Mouse (Mus musculus): ENCODE measurements around the gene 1700034I23Rik. TPM values are rescaled to one million over a fixed set of nuclear protein-coding genes. Genes with fewer than 3 reads are reported as not detected.
"Not testable (repeated sequence)": the region's sequence is repeated elsewhere in the genome, so short reads cannot be mapped to it uniquely, and the experiment has no call there.

Gene 1700034I23Rik
- total RNA-seq, 1 experiment, result not detected

GRCm38 (mm10) chr3:40949170-40949902 lies 47.0 kb upstream of the 1700034I23Rik start, which contains the start of gene Larp1b:
Gene Larp1b, plus strand, starts transcription at chr3:40949828.
- Histone ChIP-seq H3K4me3 (ENCODE audit: insufficient read depth in 1 of 2, low read depth in 1 of 2, low read length in 2 of 2, poor library complexity in 1 of 2, severe bottlenecking in 1 of 2) (peak within 1 kb of the TSS; percentile 66 to 97), H3K9ac (ENCODE audit: insufficient read depth, low read depth, low read length, poor library complexity, severe bottlenecking) (peak within 1 kb of the TSS; percentile 82), H3K27ac (ENCODE audit: insufficient read depth, low read depth, low read length, poor library complexity, severe bottlenecking) (no peak within 1 kb of the TSS), H3K36me3 (ENCODE audit: control insufficient read depth, insufficient read depth, low read length, poor library complexity, severe bottlenecking) (no peaks in the 10 kb centered on the region), H3K9me3 (ENCODE audit: control insufficient read depth, insufficient read depth, low read depth, low read length) (no peaks in the 10 kb centered on the region), H3K4me1 (ENCODE audit: control insufficient read depth in 2 of 2, insufficient read depth in 2 of 2, low read length in 2 of 2, poor library complexity in 1 of 2) (peaks cover 0 to 2% of the 10 kb centered on the region in 2 experiments; a peak in 1 of 4 replicates)
- TF ChIP-seq HCFC1 (IDR thresholded peaks at IDR 0.05; ENCODE audit: borderline replicate concordance, insufficient read depth, low read length), result no peak
- no peak for TF ChIP-seq MAFK (IDR thresholded peaks at IDR 0.05; ENCODE audit: insufficient read depth, low read depth, low read length)
- no peak for TF ChIP-seq ZNF384 (IDR thresholded peaks at IDR 0.05; ENCODE audit: low read depth, low read length)
- no peak for TF ChIP-seq ZC3H11A (IDR thresholded peaks at IDR 0.05; ENCODE audit: borderline replicate concordance, low read depth, low read length)
- no peak for TF ChIP-seq CHD2 (IDR thresholded peaks at IDR 0.05; ENCODE audit: low read depth, low read length)
- DNase-seq (ENCODE audit: low read depth, low spot score), result peak; percentile 95
- in situ Hi-C loops (cut with MboI; ENCODE audit: low sequenced_read_pairs in 2 of 2, unreplicated experiment in 2 of 2), result no loop called here

GRCm38 (mm10) chr3:40939019-40939418 lies 36.7 kb upstream of the 1700034I23Rik start:
- in situ Hi-C loops (cut with MboI; ENCODE audit: low sequenced_read_pairs in 2 of 2, unreplicated experiment in 2 of 2), result no loop called here
- Histone ChIP-seq H3K4me1 (ENCODE audit: control insufficient read depth in 2 of 2, insufficient read depth in 2 of 2, low read length in 2 of 2, poor library complexity in 1 of 2) (no peaks in the 10 kb centered on the region), H3K27ac (ENCODE audit: insufficient read depth, low read depth, low read length, poor library complexity, severe bottlenecking) (no peak overlapping the region), H3K4me3 (ENCODE audit: insufficient read depth in 1 of 2, low read depth in 1 of 2, low read length in 2 of 2, poor library complexity in 1 of 2, severe bottlenecking in 1 of 2) (no peak overlapping the region), H3K36me3 (ENCODE audit: control insufficient read depth, insufficient read depth, low read length, poor library complexity, severe bottlenecking) (no peaks in the 10 kb centered on the region), H3K9me3 (ENCODE audit: control insufficient read depth, insufficient read depth, low read depth, low read length) (no peaks in the 10 kb centered on the region), H3K9ac (ENCODE audit: insufficient read depth, low read depth, low read length, poor library complexity, severe bottlenecking) (no peak overlapping the region)
- DNase-seq (ENCODE audit: low read depth, low spot score), result no peak
- TF ChIP-seq CHD2 (IDR thresholded peaks at IDR 0.05; ENCODE audit: low read depth, low read length), result no peak
- no peak for TF ChIP-seq HCFC1 (IDR thresholded peaks at IDR 0.05; ENCODE audit: borderline replicate concordance, insufficient read depth, low read length)

GRCm38 (mm10) chr3:40938592-40938991 lies 36.2 kb upstream of the 1700034I23Rik start:
- no peaks in the 10 kb centered on the region for H3K4me1 ChIP-seq (ENCODE audit: control insufficient read depth in 2 of 2, insufficient read depth in 2 of 2, low read length in 2 of 2, poor library complexity in 1 of 2)
- no peaks in the 10 kb centered on the region for H3K9me3 ChIP-seq (ENCODE audit: control insufficient read depth, insufficient read depth, low read depth, low read length)
- no peak overlapping the region for H3K4me3 ChIP-seq (ENCODE audit: insufficient read depth in 1 of 2, low read depth in 1 of 2, low read length in 2 of 2, poor library complexity in 1 of 2, severe bottlenecking in 1 of 2)
- in situ Hi-C loops (cut with MboI; ENCODE audit: low sequenced_read_pairs in 2 of 2, unreplicated experiment in 2 of 2), result no loop called here
- H3K27ac ChIP-seq (ENCODE audit: insufficient read depth, low read depth, low read length, poor library complexity, severe bottlenecking), result no peak overlapping the region
- no peak for TF ChIP-seq ZC3H11A (IDR thresholded peaks at IDR 0.05; ENCODE audit: borderline replicate concordance, low read depth, low read length)
- no peak for TF ChIP-seq ZNF384 (IDR thresholded peaks at IDR 0.05; ENCODE audit: low read depth, low read length)
- TF ChIP-seq MAFK (IDR thresholded peaks at IDR 0.05; ENCODE audit: insufficient read depth, low read depth, low read length), result no peak
- TF ChIP-seq HCFC1 (IDR thresholded peaks at IDR 0.05; ENCODE audit: borderline replicate concordance, insufficient read depth, low read length), result no peak
- no peak for TF ChIP-seq CHD2 (IDR thresholded peaks at IDR 0.05; ENCODE audit: low read depth, low read length)
- H3K36me3 ChIP-seq (ENCODE audit: control insufficient read depth, insufficient read depth, low read length, poor library complexity, severe bottlenecking), result no peaks in the 10 kb centered on the region
- H3K9ac ChIP-seq (ENCODE audit: insufficient read depth, low read depth, low read length, poor library complexity, severe bottlenecking), result no peak overlapping the region
- DNase-seq (ENCODE audit: low read depth, low spot score), result no peak

GRCm38 (mm10) chr3:40938189-40938588 lies 35.8 kb upstream of the 1700034I23Rik start:
- TF ChIP-seq CHD2 (IDR thresholded peaks at IDR 0.05; ENCODE audit: low read depth, low read length) (no peak), HCFC1 (IDR thresholded peaks at IDR 0.05; ENCODE audit: borderline replicate concordance, insufficient read depth, low read length) (no peak)
- Histone ChIP-seq H3K9ac (ENCODE audit: insufficient read depth, low read depth, low read length, poor library complexity, severe bottlenecking) (no peak overlapping the region), H3K4me1 (ENCODE audit: control insufficient read depth in 2 of 2, insufficient read depth in 2 of 2, low read length in 2 of 2, poor library complexity in 1 of 2) (no peaks in the 10 kb centered on the region), H3K4me3 (ENCODE audit: insufficient read depth in 1 of 2, low read depth in 1 of 2, low read length in 2 of 2, poor library complexity in 1 of 2, severe bottlenecking in 1 of 2) (no peak overlapping the region), H3K27ac (ENCODE audit: insufficient read depth, low read depth, low read length, poor library complexity, severe bottlenecking) (no peak overlapping the region), H3K36me3 (ENCODE audit: control insufficient read depth, insufficient read depth, low read length, poor library complexity, severe bottlenecking) (no peaks in the 10 kb centered on the region), H3K9me3 (ENCODE audit: control insufficient read depth, insufficient read depth, low read depth, low read length) (no peaks in the 10 kb centered on the region)
- DNase-seq (ENCODE audit: low read depth, low spot score), result no peak
- in situ Hi-C loops (cut with MboI; ENCODE audit: low sequenced_read_pairs in 2 of 2, unreplicated experiment in 2 of 2), result no loop called here

DNA sequence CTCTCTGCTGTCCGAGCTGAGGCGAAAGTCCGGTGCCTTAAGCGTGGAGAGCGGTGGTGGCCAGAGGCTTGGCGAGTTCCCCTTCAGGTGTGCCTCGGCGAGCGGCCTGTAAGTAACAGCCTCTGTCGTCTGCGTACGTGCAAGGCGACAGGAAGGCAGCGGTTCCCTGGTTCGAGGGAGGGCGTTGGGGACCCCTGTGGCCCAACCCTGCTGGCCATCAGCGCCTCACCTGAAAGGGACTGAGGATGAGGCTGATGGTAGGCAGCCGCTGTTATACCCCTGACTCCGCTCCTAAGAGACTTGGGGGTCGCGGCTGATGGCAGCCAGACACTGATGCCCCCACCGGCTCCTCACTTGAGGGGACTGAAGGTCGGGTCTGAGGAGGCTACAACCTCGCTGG lies 8.0 kb downstream of the 1700034I23Rik start:
- H3K27ac ChIP-seq (ENCODE audit: insufficient read depth, low read depth, low read length, poor library complexity, severe bottlenecking); in situ Hi-C loops (cut with MboI; ENCODE audit: low sequenced_read_pairs in 2 of 2, unreplicated experiment in 2 of 2); H3K36me3 ChIP-seq (ENCODE audit: control insufficient read depth, insufficient read depth, low read length, poor library complexity, severe bottlenecking); H3K4me1 ChIP-seq (ENCODE audit: control insufficient read depth in 2 of 2, insufficient read depth in 2 of 2, low read length in 2 of 2, poor library complexity in 1 of 2); H3K9me3 ChIP-seq (ENCODE audit: control insufficient read depth, insufficient read depth, low read depth, low read length); DNase-seq (ENCODE audit: low read depth, low spot score): not testable (repeated sequence)
- H3K4me3 ChIP-seq (ENCODE audit: insufficient read depth in 1 of 2, low read depth in 1 of 2, low read length in 2 of 2, poor library complexity in 1 of 2, severe bottlenecking in 1 of 2), result peak overlapping the region; percentile 64 to 67
- H3K9ac ChIP-seq (ENCODE audit: insufficient read depth, low read depth, low read length, poor library complexity, severe bottlenecking), result peak overlapping the region; percentile 74

Measured in ES-E14 (cell line).